Mouse (Mus musculus): ENCODE measurements around the gene Pttg1ip. TPM values are rescaled to one million over a fixed set of nuclear protein-coding genes. Genes with fewer than 3 reads are reported as not detected.

Pttg1ip gene
- total and polyA plus RNA-seq, 3 experiments = 106 to 140 (median 111) TPM

- Histone ChIP-seq H3K4me3 (ENCODE audit: low read depth, low read length) (no peak overlapping the region), H3K36me3 (replicated peaks) (peaks cover 94% of the 10 kb centered on the region), H3K27me3 (ENCODE audit: insufficient read depth, low read length) (no peaks in the 10 kb centered on the region), H3K4me1 (ENCODE audit: insufficient read depth, low read depth, low read length) (peaks cover 8% of the 10 kb centered on the region), H3K9me3 (replicated peaks) (no peaks in the 10 kb centered on the region)
- DNase-seq (ENCODE audit: low spot score) (no peak), ATAC-seq (ENCODE audit: extremely low read depth, insufficient number of reproducible peaks, low FRiP score, poor library complexity, severe bottlenecking) (no peak)
- TF ChIP-seq CTCF (IDR thresholded peaks at IDR 0.05; ENCODE audit: low read depth, low read length) (no peak), GATA1 (IDR thresholded peaks at IDR 0.05; ENCODE audit: borderline replicate concordance, low read length) (no peak), POLR2AphosphoS5 (IDR thresholded peaks at IDR 0.05; ENCODE audit: insufficient replicate concordance, low read depth, low read length) (no peak), GATA2 (IDR thresholded peaks at IDR 0.05; ENCODE audit: borderline replicate concordance, low read depth, low read length) (no peak)
These were observed 61.6 kb downstream of the Pttg1ip start for GRCm38 (mm10) chr10:77643160-77643559.

GRCm38 (mm10) chr10:77645571-77645970 is 64.1 kb downstream of the Pttg1ip start:
- Histone ChIP-seq H3K36me3 (replicated peaks) (peaks cover 76% of the 10 kb centered on the region), H3K9me3 (replicated peaks) (no peaks in the 10 kb centered on the region), H3K4me1 (ENCODE audit: insufficient read depth, low read depth, low read length) (peaks cover 2% of the 10 kb centered on the region), H3K4me3 (ENCODE audit: low read depth, low read length) (no peak overlapping the region), H3K27me3 (ENCODE audit: insufficient read depth, low read length) (peaks cover 10% of the 10 kb centered on the region; the same call in 1 of the 2 replicates)
- ATAC-seq (ENCODE audit: extremely low read depth, insufficient number of reproducible peaks, low FRiP score, poor library complexity, severe bottlenecking) (no peak), DNase-seq (ENCODE audit: low spot score) (no peak)
- TF ChIP-seq CTCF (IDR thresholded peaks at IDR 0.05; ENCODE audit: low read depth, low read length) (no peak), GATA1 (IDR thresholded peaks at IDR 0.05; ENCODE audit: borderline replicate concordance, low read length) (no peak), POLR2AphosphoS5 (IDR thresholded peaks at IDR 0.05; ENCODE audit: insufficient replicate concordance, low read depth, low read length) (no peak), GATA2 (IDR thresholded peaks at IDR 0.05; ENCODE audit: borderline replicate concordance, low read depth, low read length) (no peak), TAL1 (conservative IDR thresholded peaks at IDR 0.05; ENCODE audit: low read depth, low read length) (no peak)

DNA sequence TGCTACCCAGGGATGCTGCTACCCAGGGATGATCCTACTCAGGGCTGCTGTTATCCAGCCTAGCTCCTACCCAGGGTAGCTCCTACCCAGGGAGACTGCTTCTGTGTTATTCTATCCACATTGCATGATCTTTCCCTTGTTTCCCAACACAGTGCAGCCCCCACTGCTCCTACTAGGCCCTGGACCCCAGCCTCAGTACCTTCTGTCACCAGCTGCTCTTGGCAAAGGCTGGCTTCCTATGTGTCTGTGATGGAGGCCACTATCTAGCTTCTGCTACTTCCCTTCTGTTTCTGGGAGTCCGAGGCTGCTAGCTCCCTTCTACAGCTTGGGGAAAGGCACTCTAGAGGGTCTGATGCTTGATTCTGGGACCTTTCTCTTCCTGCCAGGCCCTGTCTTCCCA is 65.9 kb downstream of the Pttg1ip start:
- no peak for DNase-seq (ENCODE audit: low spot score)
- Histone ChIP-seq H3K27me3 (ENCODE audit: insufficient read depth, low read length) (peaks cover 13% of the 10 kb centered on the region; the same call in 1 of the 2 replicates), H3K4me3 (ENCODE audit: low read depth, low read length) (no peak overlapping the region), H3K9me3 (replicated peaks) (no peaks in the 10 kb centered on the region), H3K36me3 (replicated peaks) (peaks cover 59% of the 10 kb centered on the region), H3K4me1 (ENCODE audit: insufficient read depth, low read depth, low read length) (peaks cover 2% of the 10 kb centered on the region; the same call in 1 of the 2 replicates)
- no peak for TF ChIP-seq CTCF (IDR thresholded peaks at IDR 0.05; ENCODE audit: low read depth, low read length)
- no peak for TF ChIP-seq GATA2 (IDR thresholded peaks at IDR 0.05; ENCODE audit: borderline replicate concordance, low read depth, low read length)
- no peak for TF ChIP-seq TAL1 (conservative IDR thresholded peaks at IDR 0.05; ENCODE audit: low read depth, low read length)
- TF ChIP-seq GATA1 (IDR thresholded peaks at IDR 0.05; ENCODE audit: borderline replicate concordance, low read length) = no peak
- TF ChIP-seq POLR2AphosphoS5 (IDR thresholded peaks at IDR 0.05; ENCODE audit: insufficient replicate concordance, low read depth, low read length) = no peak
- no peak for ATAC-seq (ENCODE audit: extremely low read depth, insufficient number of reproducible peaks, low FRiP score, poor library complexity, severe bottlenecking)

DNA sequence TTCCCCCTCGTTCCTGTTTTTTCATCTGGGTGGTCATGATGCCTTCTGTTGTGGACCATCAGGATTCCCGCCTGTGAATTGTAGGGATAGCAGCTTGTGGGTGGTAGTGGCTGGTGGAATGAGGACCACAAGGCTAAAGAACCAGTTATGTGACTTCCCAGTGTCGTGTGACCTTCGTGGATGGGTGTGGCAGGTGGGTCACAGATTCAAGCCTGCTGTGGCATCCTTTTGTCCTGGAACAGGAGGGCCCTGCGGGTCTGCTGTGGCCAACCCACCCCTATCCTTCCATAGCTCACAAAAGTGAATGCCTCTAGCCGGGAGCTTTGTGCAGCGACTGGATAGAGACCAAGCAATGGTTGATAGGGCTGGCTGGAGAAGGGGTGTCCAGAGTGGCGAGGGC is 66.4 kb downstream of the Pttg1ip start:
- peaks cover 2% of the 10 kb centered on the region; the same call in 1 of the 2 replicates for H3K4me1 ChIP-seq (ENCODE audit: insufficient read depth, low read depth, low read length)
- H3K4me3 ChIP-seq (ENCODE audit: low read depth, low read length) = no peak overlapping the region
- H3K27me3 ChIP-seq (ENCODE audit: insufficient read depth, low read length) = peaks cover 13% of the 10 kb centered on the region; the same call in 1 of the 2 replicates
- H3K36me3 ChIP-seq (replicated peaks) = peaks cover 56% of the 10 kb centered on the region
- TF ChIP-seq GATA2 (IDR thresholded peaks at IDR 0.05; ENCODE audit: borderline replicate concordance, low read depth, low read length) = no peak
- TF ChIP-seq TAL1 (conservative IDR thresholded peaks at IDR 0.05; ENCODE audit: low read depth, low read length) = no peak
- no peak for TF ChIP-seq CTCF (IDR thresholded peaks at IDR 0.05; ENCODE audit: low read depth, low read length)
- no peak for TF ChIP-seq GATA1 (IDR thresholded peaks at IDR 0.05; ENCODE audit: borderline replicate concordance, low read length)
- no peak for TF ChIP-seq POLR2AphosphoS5 (IDR thresholded peaks at IDR 0.05; ENCODE audit: insufficient replicate concordance, low read depth, low read length)
- H3K9me3 ChIP-seq (replicated peaks) = no peaks in the 10 kb centered on the region
- ATAC-seq (ENCODE audit: extremely low read depth, insufficient number of reproducible peaks, low FRiP score, poor library complexity, severe bottlenecking) (no peak), DNase-seq (ENCODE audit: low spot score) (no peak)

Other genes with a start within 250 kb of the Pttg1ip start
Only the 20 nearest of the 26 such genes appear.
- gene Adarb1, start 163.4 kb upstream of the Pttg1ip start, total RNA-seq (2014; fragmentation: Nextera tagmentation) = not detected in 2 replicates
- gene Adarb1, start 163.4 kb upstream of the Pttg1ip start, total RNA-seq (2017) = 0.05 and 0.52 TPM in 2 replicates
- not detected in 2 replicates for gene Adarb1, start 163.4 kb upstream of the Pttg1ip start, polyA plus RNA-seq (2012)
- 13.0 and 14.5 TPM in 2 replicates for gene Fam207a, start 65.9 kb upstream of the Pttg1ip start, total RNA-seq (2014; fragmentation: Nextera tagmentation)
- gene Fam207a, start 65.9 kb upstream of the Pttg1ip start, total RNA-seq (2017) = 31.1 and 39.4 TPM in 2 replicates
- 122 and 191 TPM in 2 replicates for gene Fam207a, start 65.9 kb upstream of the Pttg1ip start, polyA plus RNA-seq (2012)
- gene Itgb2, start 51.5 kb upstream of the Pttg1ip start, total RNA-seq (2014; fragmentation: Nextera tagmentation) = 39.6 and 51.8 TPM in 2 replicates
- 49.1 and 49.2 TPM in 2 replicates for gene Itgb2, start 51.5 kb upstream of the Pttg1ip start, total RNA-seq (2017)
- gene Itgb2, start 51.5 kb upstream of the Pttg1ip start, polyA plus RNA-seq (2012) = 8.5 and 20.0 TPM in 2 replicates
- 32.6 and 35.3 TPM in 2 replicates for gene Sumo3, start 24.4 kb downstream of the Pttg1ip start, total RNA-seq (2014; fragmentation: Nextera tagmentation)
- gene Sumo3, start 24.4 kb downstream of the Pttg1ip start, total RNA-seq (2017) = 96.3 and 115 TPM in 2 replicates
- gene Sumo3, start 24.4 kb downstream of the Pttg1ip start, polyA plus RNA-seq (2012) = 130 and 160 TPM in 2 replicates
- not detected in 2 replicates for gene Gm49325, start 24.5 kb downstream of the Pttg1ip start, total RNA-seq (2014; fragmentation: Nextera tagmentation)
- not detected in 2 replicates for gene Gm49325, start 24.5 kb downstream of the Pttg1ip start, total RNA-seq (2017)
- gene Gm49325, start 24.5 kb downstream of the Pttg1ip start, polyA plus RNA-seq (2012) = not detected in 2 replicates
- gene Ube2g2, start 40.6 kb downstream of the Pttg1ip start, total RNA-seq (2014; fragmentation: Nextera tagmentation) = 18.4 and 24.5 TPM in 2 replicates
- 20.7 and 23.4 TPM in 2 replicates for gene Ube2g2, start 40.6 kb downstream of the Pttg1ip start, total RNA-seq (2017)
- gene Ube2g2, start 40.6 kb downstream of the Pttg1ip start, polyA plus RNA-seq (2012) = 26.0 and 35.0 TPM in 2 replicates
- not detected in 2 replicates for gene Tspear, start 104.8 kb downstream of the Pttg1ip start, total RNA-seq (2014; fragmentation: Nextera tagmentation)
- gene Tspear, start 104.8 kb downstream of the Pttg1ip start, total RNA-seq (2017) = not detected in 2 replicates
- not detected in 2 replicates for gene Tspear, start 104.8 kb downstream of the Pttg1ip start, polyA plus RNA-seq (2012)
- not detected in 2 replicates for gene Gm19402, start 109.0 kb downstream of the Pttg1ip start, total RNA-seq (2014; fragmentation: Nextera tagmentation)
- gene Gm19402, start 109.0 kb downstream of the Pttg1ip start, total RNA-seq (2017) = not detected in 2 replicates
- not detected in 2 replicates for gene Gm19402, start 109.0 kb downstream of the Pttg1ip start, polyA plus RNA-seq (2012)
- gene Gm9508, start 115.5 kb downstream of the Pttg1ip start, total RNA-seq (2014; fragmentation: Nextera tagmentation) = not detected in 2 replicates
- gene Gm9508, start 115.5 kb downstream of the Pttg1ip start, total RNA-seq (2017) = not detected in 2 replicates
- gene Gm9508, start 115.5 kb downstream of the Pttg1ip start, polyA plus RNA-seq (2012) = not detected in 2 replicates
- gene Gm10272, start 124.9 kb downstream of the Pttg1ip start, total RNA-seq (2014; fragmentation: Nextera tagmentation) = not detected in 2 replicates
- gene Gm10272, start 124.9 kb downstream of the Pttg1ip start, total RNA-seq (2017) = not detected in 2 replicates
- gene Gm10272, start 124.9 kb downstream of the Pttg1ip start, polyA plus RNA-seq (2012) = not detected in 2 replicates
- gene Gm10024, start 129.7 kb downstream of the Pttg1ip start, total RNA-seq (2014; fragmentation: Nextera tagmentation) = not detected in 2 replicates
- not detected in 2 replicates for gene Gm10024, start 129.7 kb downstream of the Pttg1ip start, total RNA-seq (2017)
- not detected in 2 replicates for gene Gm10024, start 129.7 kb downstream of the Pttg1ip start, polyA plus RNA-seq (2012)
- gene Gm10142, start 134.1 kb downstream of the Pttg1ip start, total RNA-seq (2014; fragmentation: Nextera tagmentation) = not detected in 2 replicates
- not detected in 2 replicates for gene Gm10142, start 134.1 kb downstream of the Pttg1ip start, total RNA-seq (2017)
- not detected in 2 replicates for gene Gm10142, start 134.1 kb downstream of the Pttg1ip start, polyA plus RNA-seq (2012)
- gene Krtap12-1, start 138.9 kb downstream of the Pttg1ip start, total RNA-seq (2014; fragmentation: Nextera tagmentation) = not detected in 2 replicates
- gene Krtap12-1, start 138.9 kb downstream of the Pttg1ip start, total RNA-seq (2017) = not detected in 2 replicates
- not detected in 2 replicates for gene Krtap12-1, start 138.9 kb downstream of the Pttg1ip start, polyA plus RNA-seq (2012)
- not detected in 2 replicates for gene Gm10100, start 144.8 kb downstream of the Pttg1ip start, total RNA-seq (2014; fragmentation: Nextera tagmentation)
- gene Gm10100, start 144.8 kb downstream of the Pttg1ip start, total RNA-seq (2017) = not detected in 2 replicates
- gene Gm10100, start 144.8 kb downstream of the Pttg1ip start, polyA plus RNA-seq (2012) = not detected in 2 replicates
- not detected in 2 replicates for gene Gm18596, start 160.9 kb downstream of the Pttg1ip start, total RNA-seq (2014; fragmentation: Nextera tagmentation)
- not detected in 2 replicates for gene Gm18596, start 160.9 kb downstream of the Pttg1ip start, total RNA-seq (2017)
- not detected in 2 replicates for gene Gm18596, start 160.9 kb downstream of the Pttg1ip start, polyA plus RNA-seq (2012)
- gene Gm9736, start 169.6 kb downstream of the Pttg1ip start, total RNA-seq (2014; fragmentation: Nextera tagmentation) = not detected in 2 replicates
- 0.22 TPM in 1 of 2 replicates, not detected in the other for gene Gm9736, start 169.6 kb downstream of the Pttg1ip start, total RNA-seq (2017)
- not detected in 2 replicates for gene Gm9736, start 169.6 kb downstream of the Pttg1ip start, polyA plus RNA-seq (2012)
- gene Gm3233, start 178.0 kb downstream of the Pttg1ip start, total RNA-seq (2014; fragmentation: Nextera tagmentation) = not detected in 2 replicates
- gene Gm3233, start 178.0 kb downstream of the Pttg1ip start, total RNA-seq (2017) = 0.33 TPM in 1 of 2 replicates, not detected in the other
- gene Gm3233, start 178.0 kb downstream of the Pttg1ip start, polyA plus RNA-seq (2012) = not detected in 2 replicates
- gene Gm3238, start 189.6 kb downstream of the Pttg1ip start, total RNA-seq (2014; fragmentation: Nextera tagmentation) = not detected in 2 replicates
- gene Gm3238, start 189.6 kb downstream of the Pttg1ip start, total RNA-seq (2017) = 0.22 TPM in 1 of 2 replicates, not detected in the other
- not detected in 2 replicates for gene Gm3238, start 189.6 kb downstream of the Pttg1ip start, polyA plus RNA-seq (2012)
- gene Gm7138, start 195.2 kb downstream of the Pttg1ip start, total RNA-seq (2014; fragmentation: Nextera tagmentation) = not detected in 2 replicates
- gene Gm7138, start 195.2 kb downstream of the Pttg1ip start, total RNA-seq (2017) = 0.33 TPM in 1 of 2 replicates, not detected in the other
- gene Gm7138, start 195.2 kb downstream of the Pttg1ip start, polyA plus RNA-seq (2012) = not detected in 2 replicates
- gene Gm3250, start 200.8 kb downstream of the Pttg1ip start, total RNA-seq (2014; fragmentation: Nextera tagmentation) = not detected in 2 replicates
- gene Gm3250, start 200.8 kb downstream of the Pttg1ip start, total RNA-seq (2017) = not detected in 2 replicates
- not detected in 2 replicates for gene Gm3250, start 200.8 kb downstream of the Pttg1ip start, polyA plus RNA-seq (2012)